ENCODE assay signal across 9 mouse cellular contexts in genomic region chr7:73647140-73647539, GRCm38 (mm10).
DNase-seq lines count a peak whose midpoint lies in the region; ATAC-seq and TF ChIP-seq lines count a peak whose summit lies in the region.
"Had no signal": no experiment of that assay in that cellular context is flagged by ENCODE, and none has a peak within 500 bp of the region (broad histone marks: within the 10 kb centered on the region; RNA-seq: fewer than 3 reads in every experiment).

No protein-coding gene starts in this region.

- H3K4me3 ChIP-seq in midbrain, embryonic 14.5 days (replicated peaks; ENCODE audit: low read depth, low read length), result no peak overlapping the region
- no peak overlapping the region for H3K4me3 ChIP-seq in midbrain, embryonic 11.5 days (ENCODE audit: low read depth, low read length)
- no peak overlapping the region for H3K4me3 ChIP-seq in forebrain, postnatal 0 days (ENCODE audit: low read depth, low read length)
- H3K4me3 ChIP-seq in left cerebral cortex, adult 2 months, result no peak overlapping the region

- ATAC-seq in midbrain, embryonic 14.5 days (ENCODE audit: low FRiP score, low TSS enrichment), result no peak
- ATAC-seq in midbrain, embryonic 11.5 days (ENCODE audit: low FRiP score), result no peak
- peak; percentile 77 for ATAC-seq in forebrain, postnatal 0 days
- ATAC-seq in megakaryocyte-erythroid progenitor cell, adult 5-6 weeks (replicated peaks; ENCODE audit: low FRiP score, low TSS enrichment, poor library complexity, severe bottlenecking), result no peak

- intact Hi-C loops in left cerebral cortex, adult 2 months (cut with DNase I), result loop anchor here (5.0 kb wide), 1 partner anchor 1245 kb away; no protein-coding TSS in a partner anchor

- H3K27me3 ChIP-seq in midbrain, embryonic 14.5 days (ENCODE audit: control insufficient read depth, insufficient read depth, low read length), result no peaks in the 10 kb centered on the region
- 0 out of 2 replicates have a peak, but pooled peaks cover 3% of the 10 kb centered on the region for H3K27me3 ChIP-seq in midbrain, embryonic 11.5 days (ENCODE audit: control insufficient read depth, insufficient read depth, low read length)
- no peaks in the 10 kb centered on the region for H3K27me3 ChIP-seq in forebrain, postnatal 0 days (ENCODE audit: insufficient read depth, low read length)

- WGBS in midbrain, embryonic 14.5 days, result 60% methylated on average over 4 of the region's 4 CpGs
- 78% methylated on average over 4 of the region's 4 CpGs for WGBS in midbrain, embryonic 11.5 days
- WGBS in forebrain, postnatal 0 days, result 26% methylated on average over 4 of the region's 4 CpGs

- no peak overlapping the region for H3K4me2 ChIP-seq in midbrain, embryonic 14.5 days (ENCODE audit: low read length)
- no peak overlapping the region for H3K4me2 ChIP-seq in midbrain, embryonic 11.5 days
- H3K4me2 ChIP-seq in forebrain, postnatal 0 days (ENCODE audit: low read depth), result no peak overlapping the region

- H3K4me1 ChIP-seq in midbrain, embryonic 14.5 days (ENCODE audit: control insufficient read depth, insufficient read depth, low read length), result peaks cover 5% of the 10 kb centered on the region; the same call in 1 of the 2 replicates
- peaks cover 8% of the 10 kb centered on the region for H3K4me1 ChIP-seq in midbrain, embryonic 11.5 days (ENCODE audit: control insufficient read depth, insufficient read depth, low read length)
- peaks cover 19% of the 10 kb centered on the region for H3K4me1 ChIP-seq in forebrain, postnatal 0 days (ENCODE audit: insufficient read depth)

- H3K9me3 ChIP-seq in midbrain, embryonic 14.5 days (ENCODE audit: control insufficient read depth, low read length), result no peaks in the 10 kb centered on the region
- no peaks in the 10 kb centered on the region for H3K9me3 ChIP-seq in midbrain, embryonic 11.5 days (ENCODE audit: control insufficient read depth, low read length)
- no peaks in the 10 kb centered on the region for H3K9me3 ChIP-seq in forebrain, postnatal 0 days (ENCODE audit: low read length)

- no peak for TF ChIP-seq CTCF in forebrain, postnatal 0 days (IDR thresholded peaks at IDR 0.05; ENCODE audit: low read depth)
- TF ChIP-seq CTCF in left cerebral cortex, adult 2 months (IDR thresholded peaks at IDR 0.05), result no peak

- no peak overlapping the region for H3K9ac ChIP-seq in midbrain, embryonic 14.5 days (replicated peaks; ENCODE audit: low read length)
- H3K9ac ChIP-seq in midbrain, embryonic 11.5 days (ENCODE audit: low read length), result no peak overlapping the region
- no peak overlapping the region for H3K9ac ChIP-seq in forebrain, postnatal 0 days

- no peaks in the 10 kb centered on the region for H3K36me3 ChIP-seq in midbrain, embryonic 14.5 days (ENCODE audit: control insufficient read depth, insufficient read depth, low read length)
- H3K36me3 ChIP-seq in midbrain, embryonic 11.5 days (ENCODE audit: control insufficient read depth, insufficient read depth, low read length), result no peaks in the 10 kb centered on the region
- no peaks in the 10 kb centered on the region for H3K36me3 ChIP-seq in forebrain, postnatal 0 days (ENCODE audit: insufficient read depth)

- DNase-seq in midbrain, embryonic 14.5 days, result peak; percentile 51
- no peak for DNase-seq in midbrain, embryonic 11.5 days (ENCODE audit: low spot score, missing footprints)
- peak; percentile 84 for DNase-seq in forebrain, postnatal 0 days
- DNase-seq in left cerebral cortex, adult 2 months (ENCODE audit: extremely low spot score in 1 of 2, low spot score in 2 of 2), result peak; percentile 26 to 30
- DNase-seq in kidney, adult 18-20 months, result no peak
- DNase-seq in adipocyte (ENCODE audit: low spot score), result no peak
- DNase-seq: kidney, adult 8-10 months had no signal

- H3K27ac ChIP-seq in midbrain, embryonic 14.5 days (replicated peaks; ENCODE audit: low read depth, low read length), result 0 out of 2 replicates have a peak overlapping the region, but pooled peaks have one; percentile 26
- no peak overlapping the region for H3K27ac ChIP-seq in midbrain, embryonic 11.5 days (ENCODE audit: low read depth, low read length)
- peak overlapping the region; percentile 76 for H3K27ac ChIP-seq in forebrain, postnatal 0 days (ENCODE audit: low read depth, low read length)
- H3K27ac ChIP-seq in left cerebral cortex, adult 2 months, result no peak overlapping the region
- H3K27ac ChIP-seq: stomach, postnatal 0 days had no signal

Comparison
In these comparisons a context has a peak if more than half of its experiments do, and no peak if none do; other contexts are left out.
1. DNase-seq: peak in midbrain, embryonic 14.5 days (single experiment), forebrain, postnatal 0 days (single experiment) and left cerebral cortex, adult 2 months (2 of 2); none in midbrain, embryonic 11.5 days (single experiment), kidney, adult 18-20 months (single experiment) and adipocyte (single experiment).
2. H3K27ac ChIP-seq: peak in midbrain, embryonic 14.5 days (single experiment) and forebrain, postnatal 0 days (single experiment); none in midbrain, embryonic 11.5 days (single experiment) and left cerebral cortex, adult 2 months (single experiment).